8 mouse cellular contexts compared by ENCODE assay signal in the genomic region with DNA sequence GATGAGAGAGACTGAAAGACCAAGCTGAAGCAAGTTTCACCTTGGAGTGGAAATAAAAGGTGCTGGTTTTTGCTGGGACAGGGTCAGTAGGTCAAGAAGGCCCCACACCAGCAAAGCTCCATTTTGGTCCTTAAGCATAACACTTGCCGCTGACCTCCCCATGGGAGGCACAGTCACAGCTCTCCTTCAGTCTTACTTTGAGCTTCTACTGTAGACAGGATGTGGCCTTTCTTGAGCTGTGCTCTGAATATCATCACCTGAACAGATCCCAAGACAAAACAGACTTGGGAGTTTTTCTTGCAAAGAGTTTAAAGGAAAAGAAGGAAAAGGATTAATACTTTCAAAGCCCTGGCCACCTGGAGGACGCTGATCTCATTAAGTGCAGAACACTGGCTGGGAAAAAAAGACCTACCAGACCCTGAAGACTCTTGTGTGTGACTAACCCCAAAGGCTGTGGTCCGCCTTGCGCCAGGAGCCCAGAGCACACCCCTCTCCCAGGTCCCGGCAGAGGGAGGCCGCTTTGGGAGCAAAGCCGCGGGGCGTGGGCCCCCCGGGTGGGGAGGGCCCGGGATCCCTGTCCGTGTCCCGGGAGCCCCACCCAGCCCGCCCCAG. TPM values are rescaled to one million over a fixed set of nuclear protein-coding genes. Genes with fewer than 3 reads are reported as not detected.
DNase-seq lines count a peak whose midpoint lies in the region; ATAC-seq and TF ChIP-seq lines count a peak whose summit lies in the region.

No protein-coding gene starts in this region.

- H3K27me3 ChIP-seq in heart, embryonic 16.5 days (ENCODE audit: control insufficient read depth, insufficient read depth, low read length) = no peaks in the 10 kb centered on the region; the same call in 1 of the 2 replicates
- H3K27me3 ChIP-seq in forebrain, postnatal 0 days (ENCODE audit: insufficient read depth, low read length) = peaks cover 9% of the 10 kb centered on the region
- H3K27me3 ChIP-seq in midbrain, embryonic 11.5 days (ENCODE audit: control insufficient read depth, insufficient read depth, low read length) = peaks cover 3% of the 10 kb centered on the region; the same call in 1 of the 2 replicates

- H3K36me3 ChIP-seq in heart, embryonic 16.5 days (ENCODE audit: control insufficient read depth, insufficient read depth) = no peaks in the 10 kb centered on the region
- no peaks in the 10 kb centered on the region for H3K36me3 ChIP-seq in forebrain, postnatal 0 days (ENCODE audit: insufficient read depth)
- H3K36me3 ChIP-seq in midbrain, embryonic 11.5 days (ENCODE audit: control insufficient read depth, insufficient read depth, low read length) = no peaks in the 10 kb centered on the region

- H3K4me1 ChIP-seq in heart, embryonic 16.5 days (ENCODE audit: control insufficient read depth, insufficient read depth, low read length) = peaks cover 8% of the 10 kb centered on the region
- H3K4me1 ChIP-seq in forebrain, postnatal 0 days (ENCODE audit: insufficient read depth) = no peaks in the 10 kb centered on the region
- H3K4me1 ChIP-seq in midbrain, embryonic 11.5 days (ENCODE audit: control insufficient read depth, insufficient read depth, low read length) = peaks cover 14% of the 10 kb centered on the region

- WGBS in heart, embryonic 16.5 days = 11% methylated on average over 13 of the region's 14 CpGs
- 5% methylated on average over 11 of the region's 14 CpGs for WGBS in forebrain, postnatal 0 days
- WGBS in midbrain, embryonic 11.5 days = 2% methylated on average over 13 of the region's 14 CpGs

- H3K9ac ChIP-seq in heart, embryonic 16.5 days (ENCODE audit: low read length) = peak overlapping the region; percentile 82
- H3K9ac ChIP-seq in forebrain, postnatal 0 days = peak overlapping the region; percentile 60
- H3K9ac ChIP-seq in midbrain, embryonic 11.5 days (ENCODE audit: low read length) = peak overlapping the region; percentile 71

- DNase-seq in heart, adult 9 months (ENCODE audit: low spot score in 2 of 2) = no peak
- peak; percentile 24 for DNase-seq in ES-CJ7 (ENCODE audit: low read depth, low spot score)
- DNase-seq in forebrain, postnatal 0 days = peak; percentile 11
- peak; percentile 94 for DNase-seq in midbrain, embryonic 11.5 days (ENCODE audit: low spot score, missing footprints)
- DNase-seq in adipocyte (ENCODE audit: low spot score) = no peak
- DNase-seq in urinary bladder, postnatal 10 days (ENCODE audit: low spot score) = no peak
- no peak for DNase-seq in Muller cell, postnatal 12 days (ENCODE audit: inconsistent ontology term)

- peak overlapping the region; percentile 57 for H3K27ac ChIP-seq in heart, embryonic 16.5 days (ENCODE audit: low read length)
- H3K27ac ChIP-seq in forebrain, postnatal 0 days (ENCODE audit: low read depth, low read length) = no peak overlapping the region
- H3K27ac ChIP-seq in midbrain, embryonic 11.5 days (ENCODE audit: low read depth, low read length) = no peak overlapping the region

- TF ChIP-seq CTCF in forebrain, postnatal 0 days (IDR thresholded peaks at IDR 0.05; ENCODE audit: low read depth) = no peak

- H3K9me3 ChIP-seq in heart, embryonic 16.5 days (replicated peaks; ENCODE audit: control insufficient read depth, low read length) = no peaks in the 10 kb centered on the region
- H3K9me3 ChIP-seq in forebrain, postnatal 0 days (ENCODE audit: low read length) = no peaks in the 10 kb centered on the region
- H3K9me3 ChIP-seq in midbrain, embryonic 11.5 days (ENCODE audit: control insufficient read depth, low read length) = no peaks in the 10 kb centered on the region

- ATAC-seq in heart, embryonic 16.5 days (replicated peaks; ENCODE audit: extremely low read depth, insufficient read depth, low FRiP score) = no peak; the same call in 1 of the 2 replicates
- no peak; the same call in 1 of the 2 replicates for ATAC-seq in forebrain, postnatal 0 days
- ATAC-seq in midbrain, embryonic 11.5 days (ENCODE audit: low FRiP score) = no peak; the same call in none of the 2 replicates

- peak overlapping the region; percentile 85 for H3K4me2 ChIP-seq in heart, embryonic 16.5 days (ENCODE audit: low read depth, low read length)
- H3K4me2 ChIP-seq in forebrain, postnatal 0 days (ENCODE audit: low read depth) = peak overlapping the region; percentile 90
- H3K4me2 ChIP-seq in midbrain, embryonic 11.5 days = peak overlapping the region; percentile 92

- peak overlapping the region; percentile 73 for H3K4me3 ChIP-seq in heart, embryonic 16.5 days (ENCODE audit: low read length)
- peak overlapping the region; percentile 52 for H3K4me3 ChIP-seq in forebrain, postnatal 0 days (ENCODE audit: low read depth, low read length)
- peak overlapping the region; percentile 41 for H3K4me3 ChIP-seq in midbrain, embryonic 11.5 days (ENCODE audit: low read depth, low read length)

RNA-seq across cellular contexts. Expression of gene Rflnb, which starts 0.9 kb away (rescaled TPM):
- polyA plus RNA-seq in heart, embryonic 16.5 days (2015; fragmentation: Nextera tagmentation; extraction: Ambion mirVana) = 14.9 and 16.8 TPM in 2 replicates
- total RNA-seq in forebrain, postnatal 0 days (2014; rRNA removed) = 11.6 and 12.7 TPM in 2 replicates
- polyA plus RNA-seq in forebrain, postnatal 0 days (2015; fragmentation: Nextera tagmentation; extraction: Ambion mirVana) = 9.1 and 14.0 TPM in 2 replicates
- polyA plus RNA-seq in midbrain, embryonic 11.5 days (2014; fragmentation: Nextera tagmentation; extraction: Ambion mirVana) = 13.4 and 13.9 TPM in 2 replicates

RNA-seq across cellular contexts. Expression of gene 1700016K19Rik, which starts 26.9 kb away (rescaled TPM):
- polyA plus RNA-seq in heart, embryonic 16.5 days (2015; fragmentation: Nextera tagmentation; extraction: Ambion mirVana) = 0.93 and 1.7 TPM in 2 replicates
- 5.0 and 10.0 TPM in 2 replicates for total RNA-seq in forebrain, postnatal 0 days (2014; rRNA removed)
- 7.7 and 8.0 TPM in 2 replicates for polyA plus RNA-seq in forebrain, postnatal 0 days (2015; fragmentation: Nextera tagmentation; extraction: Ambion mirVana)
- 0.23 TPM in 1 of 2 replicates, not detected in the other for polyA plus RNA-seq in midbrain, embryonic 11.5 days (2014; fragmentation: Nextera tagmentation; extraction: Ambion mirVana)

Comparison
In these comparisons a context has a peak if more than half of its experiments do, and no peak if none do; other contexts are left out.
1. DNase-seq: peak in ES-CJ7 (single experiment), forebrain, postnatal 0 days (single experiment) and midbrain, embryonic 11.5 days (single experiment); none in heart, adult 9 months (0 of 2), adipocyte (single experiment), urinary bladder, postnatal 10 days (single experiment) and Muller cell, postnatal 12 days (single experiment).
2. Peak in every context shown above with its lines, with median percentiles within 50 percentile points of each other: H3K4me2 ChIP-seq, H3K4me3 ChIP-seq and H3K9ac ChIP-seq.